Mouse (Mus musculus) MEL (cell line): Measurements from ENCODE around the gene March10. TPM values are rescaled to one million over a fixed set of nuclear protein-coding genes. Genes with fewer than 3 reads are reported as not detected.

Experiments
- DNase-seq: peaks from one replicate; pipeline ENCODE4 v3.0.0; 2011; ENCODE audit warnings: low read depth, low spot score
- H3K27ac ChIP-seq: 2 replicates; pipeline ENCODE4 v1.5.1; 2012; ENCODE audit warnings: low read depth, mild to moderate bottlenecking, control low read depth, low read length, moderate library complexity; ENCODE audit not compliant: control insufficient read depth
- H3K27me3 ChIP-seq, 2 experiments: fragments of 150-350 bp in 1 of 2; sonication (generic) in 1 of 2; 2 replicates each; pipeline ENCODE4 v1.6.1; 2012; ENCODE audit warnings: low read length in 2 of 2, mild to moderate bottlenecking in 2 of 2, improper control_type of control experiment in 1 of 2, moderate library complexity in 1 of 2; ENCODE audit not compliant: insufficient read depth in 2 of 2, control insufficient read depth in 1 of 2
- H3K36me3 ChIP-seq, 2 experiments: 2 replicates each; pipeline ENCODE4 v1.6.1; 2012 to 2014; ENCODE audit warnings: low read length in 2 of 2, improper control_type of control experiment in 1 of 2, inconsistent platforms in 1 of 2, mild to moderate bottlenecking in 1 of 2; ENCODE audit not compliant: insufficient read depth in 2 of 2, control insufficient read depth in 1 of 2
- H3K4me1 ChIP-seq, 2 experiments: fragments of 150-350 bp in 1 of 2; sonication (generic) in 1 of 2; 2 replicates each; pipeline ENCODE4 v1.6.1; 2012; ENCODE audit warnings: low read length in 2 of 2, improper control_type of control experiment in 1 of 2, mild to moderate bottlenecking in 1 of 2; ENCODE audit not compliant: insufficient read depth in 2 of 2, control insufficient read depth in 1 of 2
- H3K4me3 ChIP-seq, 2 experiments: fragments of 150-350 bp in 1 of 2; sonication (generic) in 1 of 2; 2 replicates each; pipeline ENCODE4 v1.5.1; 2012; ENCODE audit warnings: low read depth in 2 of 2, low read length in 2 of 2, mild to moderate bottlenecking in 2 of 2, moderate library complexity in 2 of 2, control low read depth in 1 of 2, improper control_type of control experiment in 1 of 2; ENCODE audit not compliant: control insufficient read depth in 1 of 2, insufficient read depth in 1 of 2
- H3K79me2 ChIP-seq: 2 replicates; pipeline ENCODE4 v1.6.1; 2012; ENCODE audit warnings: mild to moderate bottlenecking, low read length, moderate library complexity; ENCODE audit not compliant: control insufficient read depth, poor library complexity, insufficient read depth
- H3K9ac ChIP-seq: 2 replicates; pipeline ENCODE4 v1.6.1; 2012; ENCODE audit warnings: low read depth, mild to moderate bottlenecking, control low read depth, low read length, moderate library complexity; ENCODE audit not compliant: control insufficient read depth, poor library complexity, severe bottlenecking
- H3K9me3 ChIP-seq: fragments of 150-350 bp; sonication (generic); replicated peaks from 2 replicates; pipeline ENCODE4 v1.6.1; 2012; ENCODE audit warnings: mild to moderate bottlenecking, low read length, improper control_type of control experiment, moderate library complexity; ENCODE audit not compliant: insufficient read depth
- E2F4 ChIP-seq: IDR thresholded peaks from 2 replicates; pipeline ENCODE4 v1.6.1; 2011; ENCODE audit warnings: low read depth, low read length, improper control_type of control experiment, borderline replicate concordance
- ELF1 ChIP-seq: IDR thresholded peaks from 2 replicates; pipeline ENCODE4 v1.6.1; 2014; ENCODE audit warnings: low read depth, mild to moderate bottlenecking, inconsistent platforms, low read length, improper control_type of control experiment, moderate library complexity
- EP300 ChIP-seq, 2 experiments: IDR thresholded peaks; 2 replicates each; pipeline ENCODE4 v1.6.1; 2011; ENCODE audit warnings: improper control_type of control experiment in 2 of 2, low read length in 2 of 2, low read depth in 1 of 2, mild to moderate bottlenecking in 1 of 2
- ETS1 ChIP-seq: IDR thresholded peaks from 2 replicates; pipeline ENCODE4 v1.6.1; 2012; ENCODE audit warnings: low read depth, mild to moderate bottlenecking, inconsistent platforms, low read length, improper control_type of control experiment, moderate library complexity
- GABPA ChIP-seq: IDR thresholded peaks from 2 replicates; pipeline ENCODE4 v1.6.1; 2012; ENCODE audit warnings: low read depth, mild to moderate bottlenecking, inconsistent platforms, low read length, improper control_type of control experiment, moderate library complexity
- GATA1 ChIP-seq: IDR thresholded peaks from 2 replicates; pipeline ENCODE4 v1.6.1; 2011; ENCODE audit warnings: low read depth, low read length, improper control_type of control experiment
- KAT2A ChIP-seq: conservative IDR thresholded peaks from 2 replicates; pipeline ENCODE4 v1.6.1; 2012; ENCODE audit warnings: low read depth, low read length, improper control_type of control experiment, inconsistent platforms
- MAFK ChIP-seq: IDR thresholded peaks from 2 replicates; pipeline ENCODE4 v1.6.1; 2011; ENCODE audit warnings: low read depth, mild to moderate bottlenecking, low read length, improper control_type of control experiment, borderline replicate concordance
- MAZ ChIP-seq: IDR thresholded peaks from 2 replicates; pipeline ENCODE4 v1.6.1; 2012; ENCODE audit warnings: low read depth, mild to moderate bottlenecking, inconsistent platforms, low read length, improper control_type of control experiment
- MXI1 ChIP-seq: IDR thresholded peaks from 2 replicates; pipeline ENCODE4 v1.6.1; 2011; ENCODE audit warnings: mild to moderate bottlenecking, low read depth, low read length, improper control_type of control experiment
- MYB ChIP-seq: IDR thresholded peaks from 2 replicates; pipeline ENCODE4 v1.6.1; 2011; ENCODE audit warnings: mild to moderate bottlenecking, low read depth, low read length, improper control_type of control experiment
- MYC ChIP-seq: IDR thresholded peaks from 2 replicates; pipeline ENCODE4 v1.6.1; 2011; ENCODE audit warnings: low read depth, mild to moderate bottlenecking, low read length, improper control_type of control experiment, moderate library complexity
- NELFE ChIP-seq: IDR thresholded peaks from 2 replicates; pipeline ENCODE4 v1.6.1; 2011; ENCODE audit warnings: low read depth, low read length, improper control_type of control experiment
- NRF1 ChIP-seq: IDR thresholded peaks from 2 replicates; pipeline ENCODE4 v1.6.1; 2014; ENCODE audit warnings: low read depth, mild to moderate bottlenecking, inconsistent platforms, low read length, improper control_type of control experiment, moderate library complexity; ENCODE audit not compliant: poor library complexity, insufficient read depth, severe bottlenecking
- RAD21 ChIP-seq: IDR thresholded peaks from 2 replicates; pipeline ENCODE4 v1.6.1; 2011; ENCODE audit warnings: mild to moderate bottlenecking, low read depth, low read length, improper control_type of control experiment
- RCOR1 ChIP-seq: IDR thresholded peaks from 2 replicates; pipeline ENCODE4 v1.6.1; 2012; ENCODE audit warnings: low read depth, mild to moderate bottlenecking, inconsistent platforms, low read length, improper control_type of control experiment
- SIN3A ChIP-seq: IDR thresholded peaks from 2 replicates; pipeline ENCODE4 v1.6.1; 2012; ENCODE audit warnings: low read length, improper control_type of control experiment, inconsistent platforms
- TBP ChIP-seq: IDR thresholded peaks from 2 replicates; pipeline ENCODE4 v1.8.0; 2011; ENCODE audit warnings: low read depth, low read length, improper control_type of control experiment
- USF2 ChIP-seq, 2 experiments: IDR thresholded peaks; 2 replicates each; pipeline ENCODE4 v1.6.1; 2011 to 2012; ENCODE audit warnings: improper control_type of control experiment in 2 of 2, low read length in 2 of 2, borderline replicate concordance in 1 of 2, inconsistent platforms in 1 of 2, low read depth in 1 of 2, mild to moderate bottlenecking in 1 of 2; ENCODE audit not compliant: insufficient read depth in 1 of 2
- ZKSCAN1 ChIP-seq: IDR thresholded peaks from 2 replicates; pipeline ENCODE4 v1.6.1; 2012; ENCODE audit warnings: low read depth, mild to moderate bottlenecking, inconsistent platforms, low read length, improper control_type of control experiment, moderate library complexity
- polyA plus RNA-seq, 2 experiments: library from polyadenylated mRNA; stranded (reverse) in 1 of 2; unstranded in 1 of 2; fragments of >175 nt in 1 of 2; fragments of >200 nt in 1 of 2; gene quantifications; 2 replicates each; pipeline versions ENCODE4 v1.2.1 to v1.2.4; 2012; ENCODE audit warnings: low replicate concordance in 2 of 2, low read depth in 1 of 2; ENCODE audit not compliant: insufficient read length in 2 of 2, insufficient read depth in 1 of 2, missing spikeins in 1 of 2
- total RNA-seq: library from RNA; depleted of rRNA; stranded (reverse); fragments of 300-350 nt; gene quantifications from 2 replicates; pipeline ENCODE4 v1.2.3, GENCODE M21; 2012

The March10 gene
- total and polyA plus RNA-seq, 3 experiments, result not detected

DNA sequence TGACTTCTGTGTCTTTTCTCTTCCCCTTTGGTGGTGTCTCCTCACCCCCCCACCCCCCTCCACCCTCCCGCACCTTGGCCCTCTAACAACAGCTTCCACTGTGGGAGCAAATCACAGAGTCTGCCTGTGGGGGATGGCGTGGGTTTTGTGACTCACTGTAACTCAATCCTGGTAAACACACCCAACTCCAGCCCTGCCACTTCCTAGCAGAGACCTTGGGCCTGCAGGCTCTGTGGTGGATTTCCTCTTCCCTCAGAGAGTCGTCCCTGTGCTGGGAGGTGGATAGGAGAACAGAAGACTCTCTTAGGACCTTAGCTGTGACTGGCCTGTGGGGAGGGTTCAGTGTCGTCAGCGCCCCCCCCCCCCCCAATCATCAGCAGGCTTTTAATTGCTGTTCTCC is 13.0 kb downstream of the March10 start:
- Histone ChIP-seq H3K9me3 (no peaks in the 10 kb centered on the region), H3K4me1 (no peaks in the 10 kb centered on the region), H3K27me3 (peaks cover 0 to 11% of the 10 kb centered on the region in 2 experiments; a peak in 3 of 4 replicates), H3K79me2 (no peaks in the 10 kb centered on the region), H3K27ac (no peak overlapping the region), H3K36me3 (no peaks in the 10 kb centered on the region), H3K9ac (no peak overlapping the region), H3K4me3 (no peak overlapping the region)
- no peak for DNase-seq
- TF ChIP-seq RAD21, result no peak
- no peak for TF ChIP-seq MYC
- no peak for TF ChIP-seq ZKSCAN1
- no peak for TF ChIP-seq MAZ
- no peak for TF ChIP-seq TBP
- no peak for TF ChIP-seq MXI1
- TF ChIP-seq NRF1, result no peak
- no peak for TF ChIP-seq SIN3A
- TF ChIP-seq MAFK, result no peak
- TF ChIP-seq E2F4, result no peak
- TF ChIP-seq RCOR1, result no peak
- no peak for TF ChIP-seq USF2 (IDR thresholded peaks at IDR 0.05; ENCODE audit: borderline replicate concordance in 1 of 2, insufficient read depth in 1 of 2, low read depth in 1 of 2, low read length in 2 of 2)
- TF ChIP-seq GABPA, result no peak
- no peak for TF ChIP-seq NELFE
- TF ChIP-seq ELF1, result no peak
- no peak for TF ChIP-seq KAT2A
- no peak for TF ChIP-seq MYB
- no peak for TF ChIP-seq EP300 (IDR thresholded peaks at IDR 0.05; ENCODE audit: low read depth in 1 of 2, low read length in 2 of 2)
- TF ChIP-seq GATA1, result no peak

DNA sequence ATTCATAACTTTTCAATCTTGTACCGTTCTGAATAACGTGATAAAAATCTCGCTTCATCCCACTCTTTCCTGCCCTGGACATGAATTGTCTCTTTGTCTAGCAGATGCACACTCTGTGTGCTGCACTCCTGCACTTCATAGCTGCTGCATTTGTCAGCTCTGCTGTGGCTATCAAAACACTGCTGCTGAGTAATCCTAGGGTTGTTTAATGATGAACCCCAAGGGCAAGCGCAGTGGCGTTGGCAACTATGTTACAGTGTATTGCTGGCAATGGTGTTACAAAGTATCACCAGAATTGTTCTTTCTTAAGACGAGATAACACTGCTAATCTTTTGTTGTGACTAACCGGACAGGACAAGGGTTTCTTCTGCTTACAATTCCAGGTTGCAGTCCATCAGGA is 16.7 kb downstream of the March10 start:
- Histone ChIP-seq H3K4me1 (no peaks in the 10 kb centered on the region), H3K27me3 (peaks cover 5 to 19% of the 10 kb centered on the region in 2 experiments; a peak in 3 of 4 replicates), H3K27ac (no peak overlapping the region), H3K36me3 (no peaks in the 10 kb centered on the region), H3K4me3 (no peak overlapping the region), H3K79me2 (no peaks in the 10 kb centered on the region), H3K9ac (no peak overlapping the region), H3K9me3 (no peaks in the 10 kb centered on the region)
- TF ChIP-seq RAD21 (no peak), ZKSCAN1 (no peak), RCOR1 (no peak), ETS1 (no peak), EP300 (IDR thresholded peaks at IDR 0.05; ENCODE audit: low read depth in 1 of 2, low read length in 2 of 2) (no peak)
- DNase-seq, result no peak
